Mouse (Mus musculus) heart, adult 2 months (tissue): ENCODE measurements around the gene Kcnj14.

Experiments used
- CTCF ChIP-seq: fragments of 200-600 bp; IDR thresholded peaks from 2 replicates; pipeline ENCODE4 v1.8.1; 2022; ENCODE audit warnings: antibody characterized with exemption, mild to moderate bottlenecking, moderate library complexity
- EP300 ChIP-seq: fragments of 200-500 bp; IDR thresholded peaks from 2 replicates; pipeline ENCODE4 v1.6.1; 2011; ENCODE audit warnings: low read depth, low read length, control low read depth; ENCODE audit not compliant: insufficient read depth
- POLR2A ChIP-seq: fragments of 200-500 bp; IDR thresholded peaks from 2 replicates; pipeline ENCODE4 v1.6.1; 2011; ENCODE audit warnings: mild to moderate bottlenecking, low read depth, low read length, control low read depth; ENCODE audit not compliant: insufficient read depth

GRCm38 (mm10) chr7:45770427-45771082 is 54.0 kb downstream of the Kcnj14 start:
- no peak for TF ChIP-seq EP300
- no peak for TF ChIP-seq CTCF
- TF ChIP-seq POLR2A: no peak
